ENCODE assay signal across 24 mouse cellular contexts in the genomic region with DNA sequence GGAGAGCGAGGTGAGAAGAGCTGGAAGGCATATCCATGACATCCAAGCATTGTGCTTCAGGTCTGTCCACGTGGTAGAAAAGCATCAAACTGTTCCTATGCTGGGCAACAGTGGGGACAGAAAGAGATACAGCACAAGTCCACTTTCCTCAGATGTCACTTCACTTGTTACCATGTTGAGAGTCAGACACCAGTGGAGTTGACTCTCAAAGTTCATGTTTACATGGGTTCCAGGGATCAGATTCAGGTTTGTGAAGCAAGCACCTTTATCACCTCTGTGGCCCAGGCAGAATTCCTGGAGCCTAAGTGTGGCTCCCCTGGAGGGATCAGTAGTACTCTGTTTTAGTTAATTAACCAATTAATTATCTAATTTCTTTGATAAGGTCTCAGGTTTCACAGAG.
"Had no signal": no experiment of that assay in that cellular context is flagged by ENCODE, and none has a peak within 500 bp of the region (broad histone marks: within the 10 kb centered on the region; RNA-seq: fewer than 3 reads in every experiment).

No protein-coding gene starts in this region.

- ATAC-seq: hindbrain, embryonic 16.5 days; inflammation-experienced regulatory T-cells, adult 6 months; intestine, embryonic 15.5 days had no signal

- H3K27me3 ChIP-seq: heart, embryonic 13.5 days; heart, embryonic 15.5 days; hindbrain, embryonic 12.5 days; intestine, embryonic 15.5 days; limb, embryonic 12.5 days had no signal

- H3K9ac ChIP-seq: heart, embryonic 13.5 days; heart, embryonic 15.5 days; hindbrain, embryonic 12.5 days; hindbrain, embryonic 14.5 days; intestine, embryonic 15.5 days; limb, embryonic 12.5 days; liver, embryonic 14.5 days had no signal

- H3K4me1 ChIP-seq: hindbrain, embryonic 12.5 days; intestine, embryonic 15.5 days; limb, embryonic 12.5 days had no signal

- H3K9me3 ChIP-seq: heart, embryonic 13.5 days; heart, embryonic 15.5 days; hindbrain, embryonic 12.5 days; intestine, embryonic 15.5 days; limb, embryonic 10.5 days; limb, embryonic 12.5 days had no signal

- H3K27ac ChIP-seq: heart, adult 2 months; heart, embryonic 13.5 days; heart, embryonic 15.5 days; hindbrain, embryonic 12.5 days; hindbrain, embryonic 14.5 days; intestine, embryonic 15.5 days; layer of hippocampus, adult 2 months; left cerebral cortex, adult 2 months; limb, embryonic 10.5 days; limb, embryonic 12.5 days; liver, embryonic 14.5 days had no signal

- H3K4me2 ChIP-seq: heart, embryonic 11.5 days; heart, embryonic 13.5 days; heart, embryonic 15.5 days; hindbrain, embryonic 12.5 days; hindbrain, embryonic 14.5 days; intestine, embryonic 15.5 days; limb, embryonic 12.5 days had no signal

- H3K4me3 ChIP-seq: heart, adult 2 months; heart, embryonic 13.5 days; heart, embryonic 15.5 days; hindbrain, embryonic 12.5 days; intestine, embryonic 15.5 days; layer of hippocampus, adult 2 months; left cerebral cortex, adult 2 months; limb, embryonic 10.5 days; limb, embryonic 12.5 days had no signal

- DNase-seq: gastrocnemius, postnatal 14 days; gastrocnemius, postnatal 36 days; heart, adult 11 months; heart, adult 2 months; heart, postnatal 14 days; heart, postnatal 36 days; kidney, adult 18-20 months; kidney, adult 8-10 months; kidney, postnatal 10 days; kidney, postnatal 25 days; kidney, postnatal 4 days had no signal
